Mouse (Mus musculus) C3H10T1/2 (cell line): ENCODE data around the gene Uncx. TPM values are rescaled to one million over a fixed set of nuclear protein-coding genes. Genes with fewer than 3 reads are reported as not detected.

Experiments used
- polyA plus RNA-seq, 2 experiments: library from polyadenylated mRNA; unstranded; fragments of >200 nt; fragmentation: generic; extraction: Trizol; gene quantifications; one replicate each; pipeline ENCODE4 v1.2.1; 2012; ENCODE audit warnings: missing spikeins in 2 of 2

Gene Uncx
- polyA plus RNA-seq = not detected

GRCm38 (mm10) chr5:139543214-139543613, at the start of gene Uncx:
Gene Uncx, plus strand, starts transcription at chr5:139543494.

Other genes with a start within 250 kb of the Uncx start
- gene Adap1, start 217.9 kb upstream of the Uncx start, polyA plus RNA-seq = under 1 TPM; 0.08 to 0.38 TPM
- gene Cox19, start 192.1 kb upstream of the Uncx start, polyA plus RNA-seq = 10 to 100 TPM; 64.7 to 77.4 TPM
- gene Cyp2w1, start 190.9 kb upstream of the Uncx start, polyA plus RNA-seq = not detected
- gene Gpr146, start 165.8 kb upstream of the Uncx start, polyA plus RNA-seq = 1 to 10 TPM in 1 of 2 experiments, under 1 TPM in 1; 0.81 to 5.5 TPM
- under 1 TPM; 0.07 to 0.54 TPM for gene C130050O18Rik, start 138.2 kb upstream of the Uncx start, polyA plus RNA-seq
- 1 to 10 TPM in 1 of 2 experiments, under 1 TPM in 1; 0.95 to 7.4 TPM for gene Gper1, start 120.3 kb upstream of the Uncx start, polyA plus RNA-seq
- 10 to 100 TPM; 14.2 to 14.4 TPM for gene 3110082I17Rik, start 83.0 kb upstream of the Uncx start, polyA plus RNA-seq
- gene Zfand2a, start 58.9 kb upstream of the Uncx start, polyA plus RNA-seq = 10 to 100 TPM in 1 of 2 experiments, 1 to 10 TPM in 1; 3.0 to 14.4 TPM
- gene Micall2, start 192.8 kb downstream of the Uncx start, polyA plus RNA-seq = 10 to 100 TPM; 34.4 to 36.1 TPM
- 10 to 100 TPM; 57.0 to 83.2 TPM for gene Ints1, start 232.2 kb downstream of the Uncx start, polyA plus RNA-seq
- 1 to 10 TPM; 2.1 to 7.6 TPM for gene Mafk, start 248.0 kb downstream of the Uncx start, polyA plus RNA-seq